Mouse (Mus musculus): ENCODE measurements around the gene Fgd6. TPM values are rescaled to one million over a fixed set of nuclear protein-coding genes. Genes with fewer than 3 reads are reported as not detected.

Fgd6 gene
- 10 to 100 TPM in 1 of 2 experiments, 1 to 10 TPM in 1; 9.4 to 11.7 TPM for total RNA-seq (2021)
- long read RNA-seq, experiment 1, partial matches to known transcripts = 2 of 4 reads
- long read RNA-seq, experiment 1, other reads (novel, unspliced or antisense) = 2 of 4 reads
- long read RNA-seq, experiment 2, full-length matches to known transcripts = 1 of 4 reads
- long read RNA-seq, experiment 2, partial matches to known transcripts = 0 of 4 reads
- long read RNA-seq, experiment 2, other reads (novel, unspliced or antisense) = 3 of 4 reads

GRCm38 (mm10) chr10:94035658-94036374 is at the start of gene Fgd6, which contains the start of gene Vezt:
Fgd6 (plus strand) TSS chr10:94036001.
Vezt (minus strand) TSS chr10:94035817.
- DNase-seq (ENCODE audit: low spot score in 2 of 2) = peak; percentile 99

- DNase-seq (ENCODE audit: low spot score in 2 of 2) = no peak
Observed at GRCm38 (mm10) chr10:93994136-93994535, 41.7 kb upstream of the Fgd6 start.

- DNase-seq (ENCODE audit: low spot score in 2 of 2) = no peak
Observed at GRCm38 (mm10) chr10:93995100-93995499, 40.7 kb upstream of the Fgd6 start.

- no peak for DNase-seq (ENCODE audit: low spot score in 2 of 2)
Observed at GRCm38 (mm10) chr10:93999357-93999756, 36.4 kb upstream of the Fgd6 start.

GRCm38 (mm10) chr10:94000223-94000622 is 35.6 kb upstream of the Fgd6 start:
- no peak for DNase-seq (ENCODE audit: low spot score in 2 of 2)

- no peak for DNase-seq (ENCODE audit: low spot score in 2 of 2)
Observed at GRCm38 (mm10) chr10:94008356-94008755, 27.4 kb upstream of the Fgd6 start.

- no peak for DNase-seq (ENCODE audit: low spot score in 2 of 2)
Observed at GRCm38 (mm10) chr10:94009991-94010679, 25.7 kb upstream of the Fgd6 start.

- DNase-seq (ENCODE audit: low spot score in 2 of 2) = no peak
Observed at GRCm38 (mm10) chr10:94011024-94011423, 24.8 kb upstream of the Fgd6 start.

GRCm38 (mm10) chr10:94013196-94013595 is 22.6 kb upstream of the Fgd6 start:
- DNase-seq (ENCODE audit: low spot score in 2 of 2) = peak; percentile 36 to 56

GRCm38 (mm10) chr10:94014200-94014599 is 21.6 kb upstream of the Fgd6 start:
- no peak for DNase-seq (ENCODE audit: low spot score in 2 of 2)

GRCm38 (mm10) chr10:94017455-94017854 is 18.3 kb upstream of the Fgd6 start:
- no peak for DNase-seq (ENCODE audit: low spot score in 2 of 2)

- no peak for DNase-seq (ENCODE audit: low spot score in 2 of 2)
Observed at GRCm38 (mm10) chr10:94020587-94020986, 15.2 kb upstream of the Fgd6 start.

GRCm38 (mm10) chr10:94021059-94021458 is 14.7 kb upstream of the Fgd6 start:
- DNase-seq (ENCODE audit: low spot score in 2 of 2) = no peak

- DNase-seq (ENCODE audit: low spot score in 2 of 2) = no peak
Observed at GRCm38 (mm10) chr10:94025079-94025478, 10.7 kb upstream of the Fgd6 start.

- no peak for DNase-seq (ENCODE audit: low spot score in 2 of 2)
Observed at GRCm38 (mm10) chr10:94028493-94028892, 7.3 kb upstream of the Fgd6 start.

GRCm38 (mm10) chr10:94031164-94031563 is 4.6 kb upstream of the Fgd6 start:
- no peak for DNase-seq (ENCODE audit: low spot score in 2 of 2)

- peak in 1 of 2 experiments; percentile 47 for DNase-seq (ENCODE audit: low spot score in 2 of 2)
Observed at GRCm38 (mm10) chr10:94034876-94035657, 734 bp upstream of the Fgd6 start.

- peak in 1 of 2 experiments; percentile 35 for DNase-seq (ENCODE audit: low spot score in 2 of 2)
Observed at GRCm38 (mm10) chr10:94036375-94036758, 566 bp downstream of the Fgd6 start.

- DNase-seq (ENCODE audit: low spot score in 2 of 2) = no peak
Observed at GRCm38 (mm10) chr10:94037196-94037595, 1.4 kb downstream of the Fgd6 start.

GRCm38 (mm10) chr10:94037596-94037995 is 1.8 kb downstream of the Fgd6 start:
- no peak for DNase-seq (ENCODE audit: low spot score in 2 of 2)

All from left cerebral cortex, adult 18-20 months (tissue).